Mouse (Mus musculus): Measurements from ENCODE around the gene Flna. TPM values are rescaled to one million over a fixed set of nuclear protein-coding genes. Genes with fewer than 3 reads are reported as not detected.

The Flna gene
- total RNA-seq (2021), result 138 and 176 TPM in 2 replicates
- long read RNA-seq, experiment 1, full-length matches to known transcripts, result 4 of 33 reads
- long read RNA-seq, experiment 1, partial matches to known transcripts, result 27 of 33 reads
- long read RNA-seq, experiment 1, other reads (novel, unspliced or antisense), result 2 of 33 reads
- long read RNA-seq, experiment 2, full-length matches to known transcripts, result 5 of 34 reads
- long read RNA-seq, experiment 2, partial matches to known transcripts, result 22 of 34 reads
- long read RNA-seq, experiment 2, other reads (novel, unspliced or antisense), result 7 of 34 reads

- peak; percentile 84 for DNase-seq
These were observed at the start of gene Flna for GRCm38 (mm10) chrX:74249615-74250014. Gene Flna (minus strand): TSS chrX:74249820.

- DNase-seq, result no peak
These were observed 48.7 kb upstream of the Flna start for GRCm38 (mm10) chrX:74298348-74298747.

- peak; percentile 95 for DNase-seq
These were observed 47.2 kb upstream of the Flna start, which contains the start of gene Atp6ap1 for GRCm38 (mm10) chrX:74296538-74297448. Gene Atp6ap1 (plus strand): TSS chrX:74297097.

GRCm38 (mm10) chrX:74293431-74293830 lies 43.8 kb upstream of the Flna start:
- DNase-seq, result no peak

- DNase-seq, result no peak
These were observed 33.4 kb upstream of the Flna start for GRCm38 (mm10) chrX:74283092-74283437.

- DNase-seq, result peak; percentile 91
These were observed 32.9 kb upstream of the Flna start for GRCm38 (mm10) chrX:74282395-74283091.

GRCm38 (mm10) chrX:74281732-74282394 lies 32.2 kb upstream of the Flna start, which contains the start of the genes Taz and Dnase1l1:
Gene Taz (plus strand): TSS chrX:74281912.
Gene Dnase1l1 (minus strand): TSS chrX:74282337.
- peak; percentile 89 for DNase-seq

- no peak for DNase-seq
These were observed 31.6 kb upstream of the Flna start for GRCm38 (mm10) chrX:74281041-74281731.

- DNase-seq, result no peak
These were observed 28.3 kb upstream of the Flna start for GRCm38 (mm10) chrX:74277916-74278315.

GRCm38 (mm10) chrX:74273422-74274322 lies 24.1 kb upstream of the Flna start:
- peak; percentile 22 for DNase-seq

GRCm38 (mm10) chrX:74270902-74271551 lies 21.4 kb upstream of the Flna start:
- DNase-seq, result peak; percentile 64

GRCm38 (mm10) chrX:74270062-74270901 lies 20.7 kb upstream of the Flna start, which contains the start of gene Rpl10:
Gene Rpl10 (plus strand): TSS chrX:74270812.
- DNase-seq, result peak; percentile 93

- no peak for DNase-seq
These were observed 20.1 kb upstream of the Flna start for GRCm38 (mm10) chrX:74269736-74270061.

GRCm38 (mm10) chrX:74257746-74258145 lies 8.1 kb upstream of the Flna start:
- DNase-seq, result no peak

- no peak for DNase-seq
These were observed 5.4 kb upstream of the Flna start for GRCm38 (mm10) chrX:74254888-74255565.

GRCm38 (mm10) chrX:74254153-74254887 lies 4.7 kb upstream of the Flna start, which contains the start of gene Emd:
Gene Emd (plus strand): TSS chrX:74254687.
- DNase-seq, result peak; percentile 92

GRCm38 (mm10) chrX:74248651-74249050 lies 969 bp downstream of the Flna start:
- peak; percentile 75 for DNase-seq
